Mouse (Mus musculus): ENCODE data around the gene Sptbn1. TPM values are rescaled to one million over a fixed set of nuclear protein-coding genes. Genes with fewer than 3 reads are reported as not detected.

Gene Sptbn1
- polyA plus RNA-seq, 1 experiment from 2014 or later, result 122 TPM

GRCm38 (mm10) chr11:30095212-30095773 lies 172.7 kb downstream of the Sptbn1 start:
- 91% methylated on average over 6 of the region's 6 CpGs for WGBS
- Histone ChIP-seq H3K36me3 (peaks cover 25% of the 10 kb centered on the region), H3K27ac (no peak overlapping the region), H3K9ac (no peak overlapping the region), H3K4me2 (replicated peaks) (no peak overlapping the region), H3K27me3 (replicated peaks) (no peaks in the 10 kb centered on the region), H3K4me3 (no peak overlapping the region), H3K9me3 (no peaks in the 10 kb centered on the region), H3K4me1 (no peaks in the 10 kb centered on the region)
- ATAC-seq (ENCODE audit: low FRiP score, low read depth), result no peak

GRCm38 (mm10) chr11:30091892-30092291 lies 176.1 kb downstream of the Sptbn1 start:
- H3K4me2 ChIP-seq (replicated peaks), result no peak overlapping the region
- H3K27me3 ChIP-seq (replicated peaks), result no peaks in the 10 kb centered on the region
- H3K27ac ChIP-seq, result no peak overlapping the region
- 55% methylated on average over 4 of the region's 4 CpGs for WGBS
- H3K9ac ChIP-seq, result no peak overlapping the region
- peaks cover 4% of the 10 kb centered on the region; the same call in 1 of the 2 replicates for H3K36me3 ChIP-seq
- H3K4me3 ChIP-seq, result no peak overlapping the region
- H3K4me1 ChIP-seq, result no peaks in the 10 kb centered on the region
- ATAC-seq (ENCODE audit: low FRiP score, low read depth), result no peak
- no peaks in the 10 kb centered on the region for H3K9me3 ChIP-seq

GRCm38 (mm10) chr11:30085114-30085513 lies 182.9 kb downstream of the Sptbn1 start:
- H3K27me3 ChIP-seq (replicated peaks), result no peaks in the 10 kb centered on the region
- H3K9ac ChIP-seq, result no peak overlapping the region
- ATAC-seq (ENCODE audit: low FRiP score, low read depth), result no peak
- H3K4me3 ChIP-seq, result no peak overlapping the region
- H3K4me2 ChIP-seq (replicated peaks), result no peak overlapping the region
- H3K27ac ChIP-seq, result no peak overlapping the region
- no peaks in the 10 kb centered on the region for H3K36me3 ChIP-seq
- H3K4me1 ChIP-seq, result no peaks in the 10 kb centered on the region
- no peaks in the 10 kb centered on the region for H3K9me3 ChIP-seq

GRCm38 (mm10) chr11:30057299-30057698 lies 210.7 kb downstream of the Sptbn1 start:
- H3K9ac ChIP-seq, result no peak overlapping the region
- no peak overlapping the region for H3K4me3 ChIP-seq
- H3K27ac ChIP-seq, result no peak overlapping the region
- no peaks in the 10 kb centered on the region for H3K9me3 ChIP-seq
- no peaks in the 10 kb centered on the region for H3K36me3 ChIP-seq
- H3K27me3 ChIP-seq (replicated peaks), result no peaks in the 10 kb centered on the region
- H3K4me2 ChIP-seq (replicated peaks), result no peak overlapping the region
- H3K4me1 ChIP-seq, result no peaks in the 10 kb centered on the region
- ATAC-seq (ENCODE audit: low FRiP score, low read depth), result 0 out of 2 replicates have a peak, but pooled peaks have one; percentile 9
- 58% methylated on average over 8 of the region's 8 CpGs for WGBS

Other genes with a start within 250 kb of the Sptbn1 start
- 3.7 TPM in 2 replicates for gene Eml6, start 242.1 kb downstream of the Sptbn1 start, polyA plus RNA-seq (2016; fragmentation: Nextera tagmentation; extraction: Ambion mirVana)
- 0.22 and 0.23 TPM in 2 replicates for gene 4930505A04Rik, start 203.7 kb upstream of the Sptbn1 start, polyA plus RNA-seq (2016; fragmentation: Nextera tagmentation; extraction: Ambion mirVana)

Data from neural tube, embryonic 12.5 days (tissue).